Mouse (Mus musculus) CD8-positive naive resting alpha-beta T cell, adult 2 months (primary cell): ENCODE measurements around the gene Nr4a3.

Experiments
- DNase-seq, 2 experiments: peaks; one replicate each; pipeline ENCODE4 v3.0.0; 2022; ENCODE audit warnings: low read depth in 2 of 2, low spot score in 2 of 2

Gene Nr4a3

DNA sequence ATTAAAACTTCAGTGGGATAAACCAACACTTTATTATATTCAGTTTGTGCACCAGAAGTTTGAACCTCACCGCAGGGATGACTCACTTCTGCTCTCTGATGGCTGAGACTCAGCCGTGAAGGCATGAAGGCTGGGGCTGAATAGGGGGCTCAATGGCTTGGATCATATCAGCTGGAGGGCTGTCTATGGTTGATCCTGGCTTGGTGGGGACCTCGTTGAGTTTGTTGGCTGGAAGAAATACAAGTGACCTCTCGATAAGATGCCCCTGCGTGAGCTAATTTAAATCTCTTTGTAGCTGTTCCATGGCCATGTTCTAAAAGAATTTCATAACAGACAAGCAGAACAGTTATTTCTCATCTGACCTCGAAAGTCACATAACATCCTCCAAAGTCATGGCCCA is 62.1 kb downstream of the Nr4a3 start:
- no peak for DNase-seq

DNA sequence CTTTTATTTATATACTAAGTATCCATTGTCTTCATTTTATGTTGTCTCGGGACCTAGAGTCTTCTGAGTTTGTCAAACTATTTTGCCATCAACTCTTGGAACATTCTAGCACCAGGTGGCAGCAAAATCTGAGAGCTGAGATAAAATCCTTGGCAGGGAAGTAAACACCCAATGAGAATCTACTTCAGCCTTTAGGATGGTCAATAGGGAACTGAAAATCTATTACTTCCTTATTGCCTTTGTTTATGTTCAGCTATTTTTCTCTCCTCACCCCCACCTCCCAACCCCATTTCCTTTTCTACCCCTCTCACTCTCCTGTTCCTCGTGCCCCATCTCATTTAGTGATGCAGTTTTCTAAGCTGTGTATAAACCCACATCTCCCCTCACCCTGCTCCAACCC is 63.6 kb downstream of the Nr4a3 start:
- no peak for DNase-seq

DNA sequence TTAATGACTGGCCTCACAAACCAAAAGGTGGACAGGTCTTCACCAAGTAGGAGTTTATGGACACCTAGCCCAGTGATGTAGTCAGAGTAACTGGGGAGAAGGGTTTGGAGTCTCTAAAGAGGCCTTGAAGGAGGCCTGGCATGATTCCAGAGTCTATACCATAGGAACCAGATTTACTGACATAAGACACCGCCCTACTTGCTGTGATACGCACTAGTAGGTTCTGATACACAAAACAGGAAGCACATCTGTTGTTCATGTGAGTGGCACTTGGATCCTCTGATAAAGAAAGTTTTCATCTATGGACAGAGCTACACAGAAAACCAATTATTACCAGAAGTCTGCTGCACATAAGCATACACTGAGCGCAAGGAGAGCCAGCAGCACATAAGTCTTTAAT is 65.4 kb downstream of the Nr4a3 start:
- no peak for DNase-seq

DNA sequence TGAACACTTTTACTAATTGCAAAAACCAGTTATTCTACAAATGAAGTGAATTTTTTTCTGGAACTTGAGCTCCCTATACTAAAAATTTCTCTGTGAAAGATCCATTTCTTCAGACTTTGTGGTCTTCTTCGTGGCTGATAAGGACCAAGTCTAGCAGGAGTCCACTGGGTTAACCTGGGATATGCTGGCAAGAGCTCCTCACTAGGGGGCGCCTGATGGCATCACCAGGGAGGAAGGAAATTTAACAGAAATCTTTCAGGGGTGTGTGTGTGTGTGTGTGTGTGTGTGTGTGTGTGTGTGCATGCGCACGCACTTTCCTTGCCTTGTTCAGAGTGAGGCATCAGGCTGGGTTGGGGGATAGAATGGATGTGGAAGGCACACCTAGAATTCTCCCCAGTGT is 71.2 kb downstream of the Nr4a3 start:
- DNase-seq = peak; percentile 53 to 59

DNA sequence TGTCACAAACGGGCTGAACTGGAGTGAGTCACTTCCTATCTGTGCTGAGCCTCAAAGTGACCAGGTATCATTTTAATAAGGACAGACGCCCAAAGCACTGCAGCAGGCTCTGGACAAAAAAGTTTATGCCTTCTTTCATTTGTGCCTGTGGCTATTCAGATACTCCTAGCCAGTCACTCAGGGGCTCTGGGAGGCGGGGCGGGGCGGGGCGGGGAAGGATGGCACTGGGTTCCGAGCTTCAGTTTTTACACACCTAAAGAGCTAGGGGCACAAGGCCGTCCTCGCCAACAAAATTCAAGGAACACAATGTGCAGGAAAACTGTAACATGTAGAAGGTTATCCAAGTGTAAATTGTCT is 79.4 kb downstream of the Nr4a3 start:
- no peak for DNase-seq

DNA sequence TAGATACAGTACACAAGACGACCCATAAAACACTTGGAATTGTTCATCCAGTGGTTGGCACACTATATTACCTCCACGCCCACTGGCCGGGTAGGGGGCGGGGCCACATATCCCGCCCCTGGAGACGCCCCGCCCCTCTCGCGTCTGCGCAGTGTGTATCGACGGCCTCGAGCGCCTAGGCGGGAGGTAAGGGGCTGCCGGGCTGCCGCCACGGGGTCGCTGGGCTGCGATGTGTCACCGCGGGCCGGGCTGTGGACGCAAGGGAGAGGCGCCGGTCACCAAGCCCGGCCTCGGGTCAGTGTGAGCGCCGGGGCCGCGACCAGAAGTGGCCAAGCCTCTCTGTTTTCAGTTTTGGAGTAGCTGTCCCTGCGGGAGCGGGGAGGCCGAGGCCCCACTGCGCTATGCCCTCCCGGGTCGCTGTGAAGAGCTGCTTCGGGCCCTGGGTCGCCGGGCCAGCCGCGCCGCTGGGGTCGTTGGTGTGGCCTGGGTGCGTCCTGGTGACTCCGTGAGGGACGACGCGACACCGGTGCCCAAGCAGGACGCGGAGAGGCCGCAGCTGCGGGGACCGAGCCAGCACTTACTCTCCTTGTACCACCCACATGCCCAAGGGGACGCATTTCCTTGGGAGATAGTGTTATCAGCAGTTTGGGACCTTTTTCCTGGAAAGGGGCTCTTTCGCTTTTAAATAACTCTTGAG is 80.0 kb downstream of the Nr4a3 start, which contains the start of gene Stx17:
Gene Stx17 (plus strand): TSS at position 143 of the 697 bp plus-strand sequence.
- DNase-seq = peak; percentile 77 to 84

DNA sequence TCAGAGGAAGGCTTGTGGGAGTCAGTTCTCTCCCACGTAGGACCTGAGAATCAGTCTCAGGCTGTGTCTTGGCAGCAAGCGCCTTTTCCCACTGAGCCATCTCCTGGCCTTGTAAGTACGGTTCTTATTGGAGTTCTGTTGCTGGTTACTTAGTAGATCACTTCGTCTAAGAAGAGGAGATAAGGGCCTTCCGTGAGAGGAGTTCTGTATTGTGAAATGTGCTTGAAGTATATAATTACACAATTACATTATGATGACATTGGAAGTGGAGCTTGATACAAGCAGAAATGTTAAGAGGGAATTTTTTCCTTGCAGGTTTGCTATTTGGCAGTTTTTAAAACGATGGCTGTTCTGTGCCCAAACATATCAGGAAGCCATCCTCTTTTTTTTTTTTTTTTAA is 85.4 kb downstream of the Nr4a3 start:
- no peak for DNase-seq

DNA sequence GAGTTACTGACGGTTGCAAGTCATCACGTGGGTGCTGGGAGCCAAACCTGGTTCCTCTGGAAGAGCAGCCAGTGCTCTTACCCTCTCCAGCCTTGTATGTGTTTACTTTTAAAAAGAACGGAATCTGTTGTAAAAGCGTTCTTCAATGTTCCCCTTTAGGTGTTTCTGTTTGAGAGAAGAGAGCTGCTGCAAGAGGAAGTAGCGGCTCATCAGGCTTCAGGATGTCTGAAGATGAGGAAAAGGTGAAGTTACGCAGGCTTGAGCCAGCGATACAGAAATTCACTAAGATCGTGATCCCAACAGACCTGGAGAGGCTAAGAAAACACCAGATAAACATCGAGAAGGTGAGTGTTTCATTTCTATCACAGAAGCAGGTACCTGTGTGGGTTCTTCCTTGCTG is 86.7 kb downstream of the Nr4a3 start:
- DNase-seq = no peak

DNA sequence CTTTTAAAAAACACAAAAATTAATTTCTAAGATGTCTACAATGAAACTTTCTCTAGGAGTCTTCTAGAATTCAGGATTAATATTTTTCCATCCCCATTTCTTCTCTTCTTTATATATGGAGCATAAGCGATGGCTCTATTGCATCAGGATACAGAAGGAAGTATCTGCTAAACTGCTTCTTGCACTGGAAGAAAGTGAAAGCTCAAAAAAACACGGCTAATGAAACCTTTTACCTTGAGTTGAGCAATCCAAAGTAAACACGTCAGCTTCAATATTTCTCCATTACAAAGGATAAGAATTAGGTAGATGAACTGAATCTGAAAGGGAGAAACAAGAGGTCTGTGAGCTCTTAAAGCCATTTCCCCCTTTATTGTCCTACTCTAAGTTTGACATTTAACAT is 87.8 kb downstream of the Nr4a3 start:
- no peak for DNase-seq
